Mouse (Mus musculus): ENCODE data around the gene Ctdsp2. TPM values are rescaled to one million over a fixed set of nuclear protein-coding genes. Genes with fewer than 3 reads are reported as not detected.

The Ctdsp2 gene
- polyA plus RNA-seq, 1 experiment from 2014 or later: 38.2 TPM

GRCm38 (mm10) chr10:127041274-127041766 lies 62.8 kb downstream of the Ctdsp2 start, which contains the start of the genes Mettl1 and Eef1akmt3:
Mettl1 (plus strand) TSS chr10:127041414.
Eef1akmt3 (minus strand) TSS chr10:127041513.
- H3K27ac ChIP-seq (ENCODE audit: low read length): peak within 1 kb of the TSS; percentile 71

GRCm38 (mm10) chr10:127041774-127042338 lies 63.3 kb downstream of the Ctdsp2 start:
- peak overlapping the region; percentile 71 for H3K27ac ChIP-seq (ENCODE audit: low read length)
- peaks cover 10% of the 10 kb centered on the region for H3K4me1 ChIP-seq (ENCODE audit: control insufficient read depth, insufficient read depth, low read length)
- H3K4me3 ChIP-seq (ENCODE audit: low read length): peak overlapping the region; percentile 99
- peak; percentile 83 for ATAC-seq (replicated peaks; ENCODE audit: extremely low read depth, insufficient read depth, low FRiP score)
- under 1% methylated on average over 44 of the region's 44 CpGs for WGBS
- H3K36me3 ChIP-seq (ENCODE audit: control insufficient read depth, insufficient read depth): 0 out of 2 replicates have a peak, but pooled peaks cover 2% of the 10 kb centered on the region
- H3K9ac ChIP-seq (ENCODE audit: low read length): peak overlapping the region; percentile 84
- H3K9me3 ChIP-seq (replicated peaks; ENCODE audit: control insufficient read depth, low read length): no peaks in the 10 kb centered on the region
- peak overlapping the region; percentile 100 for H3K4me2 ChIP-seq (ENCODE audit: low read depth, low read length)
- H3K27me3 ChIP-seq (ENCODE audit: control insufficient read depth, insufficient read depth, low read length): no peaks in the 10 kb centered on the region

More at GRCm38 (mm10) chr10:127041274-127041766, 62.8 kb downstream of the Ctdsp2 start, which contains the start of the genes Mettl1 and Eef1akmt3:
- Histone ChIP-seq H3K27me3 (ENCODE audit: control insufficient read depth, insufficient read depth, low read length) (no peaks in the 10 kb centered on the region), H3K9me3 (replicated peaks; ENCODE audit: control insufficient read depth, low read length) (no peaks in the 10 kb centered on the region), H3K4me1 (ENCODE audit: control insufficient read depth, insufficient read depth, low read length) (peaks cover 10% of the 10 kb centered on the region), H3K9ac (ENCODE audit: low read length) (peak within 1 kb of the TSS; percentile 84), H3K36me3 (ENCODE audit: control insufficient read depth, insufficient read depth) (0 out of 2 replicates have a peak, but pooled peaks cover 2% of the 10 kb centered on the region), H3K4me2 (ENCODE audit: low read depth, low read length) (peak within 1 kb of the TSS; percentile 100), H3K4me3 (ENCODE audit: low read length) (peak within 1 kb of the TSS; percentile 99)
- WGBS: 0% methylated on average over 28 of the region's 28 CpGs
- peak; percentile 42 for ATAC-seq (replicated peaks; ENCODE audit: extremely low read depth, insufficient read depth, low FRiP score)

GRCm38 (mm10) chr10:127042468-127043115 lies 64.1 kb downstream of the Ctdsp2 start:
- Histone ChIP-seq H3K4me2 (ENCODE audit: low read depth, low read length) (peak overlapping the region; percentile 100), H3K9me3 (replicated peaks; ENCODE audit: control insufficient read depth, low read length) (no peaks in the 10 kb centered on the region), H3K4me1 (ENCODE audit: control insufficient read depth, insufficient read depth, low read length) (peaks cover 10% of the 10 kb centered on the region), H3K9ac (ENCODE audit: low read length) (peak overlapping the region; percentile 84), H3K4me3 (ENCODE audit: low read length) (peak overlapping the region; percentile 99), H3K36me3 (ENCODE audit: control insufficient read depth, insufficient read depth) (0 out of 2 replicates have a peak, but pooled peaks cover 2% of the 10 kb centered on the region), H3K27ac (ENCODE audit: low read length) (no peak overlapping the region; the same call in 1 of the 2 replicates), H3K27me3 (ENCODE audit: control insufficient read depth, insufficient read depth, low read length) (peaks cover 3% of the 10 kb centered on the region)
- WGBS: 17% methylated on average over 5 of the region's 5 CpGs
- ATAC-seq (replicated peaks; ENCODE audit: extremely low read depth, insufficient read depth, low FRiP score): no peak

- Histone ChIP-seq H3K36me3 (ENCODE audit: control insufficient read depth, insufficient read depth) (0 out of 2 replicates have a peak, but pooled peaks cover 2% of the 10 kb centered on the region), H3K9me3 (replicated peaks; ENCODE audit: control insufficient read depth, low read length) (no peaks in the 10 kb centered on the region), H3K27ac (ENCODE audit: low read length) (no peak overlapping the region), H3K4me2 (ENCODE audit: low read depth, low read length) (no peak overlapping the region; the same call in 1 of the 2 replicates), H3K9ac (ENCODE audit: low read length) (no peak overlapping the region), H3K4me3 (ENCODE audit: low read length) (no peak overlapping the region), H3K4me1 (ENCODE audit: control insufficient read depth, insufficient read depth, low read length) (peaks cover 10% of the 10 kb centered on the region), H3K27me3 (ENCODE audit: control insufficient read depth, insufficient read depth, low read length) (peaks cover 9% of the 10 kb centered on the region)
- WGBS: 85% methylated on average over 6 of the region's 6 CpGs
- no peak for ATAC-seq (replicated peaks; ENCODE audit: extremely low read depth, insufficient read depth, low FRiP score)
Observed at GRCm38 (mm10) chr10:127043187-127043586, 64.7 kb downstream of the Ctdsp2 start.

- 0 out of 2 replicates have a peak, but pooled peaks cover 2% of the 10 kb centered on the region for H3K36me3 ChIP-seq (ENCODE audit: control insufficient read depth, insufficient read depth)
- no peak within 1 kb of the TSS for H3K27ac ChIP-seq (ENCODE audit: low read length)
- H3K4me2 ChIP-seq (ENCODE audit: low read depth, low read length): peak within 1 kb of the TSS; percentile 48
- 27% methylated on average over 5 of the region's 5 CpGs for WGBS
- no peak within 1 kb of the TSS for H3K9ac ChIP-seq (ENCODE audit: low read length)
- peak within 1 kb of the TSS; percentile 29 for H3K4me3 ChIP-seq (ENCODE audit: low read length)
- H3K9me3 ChIP-seq (replicated peaks; ENCODE audit: control insufficient read depth, low read length): no peaks in the 10 kb centered on the region
- H3K4me1 ChIP-seq (ENCODE audit: control insufficient read depth, insufficient read depth, low read length): peaks cover 8% of the 10 kb centered on the region
- H3K27me3 ChIP-seq (ENCODE audit: control insufficient read depth, insufficient read depth, low read length): peaks cover 44% of the 10 kb centered on the region
- ATAC-seq (replicated peaks; ENCODE audit: extremely low read depth, insufficient read depth, low FRiP score): no peak
Observed at GRCm38 (mm10) chr10:127047954-127048353, 69.4 kb downstream of the Ctdsp2 start, which contains the start of gene Cyp27b1. Cyp27b1 (plus strand) TSS chr10:127048250.

GRCm38 (mm10) chr10:127048608-127049394 lies 70.3 kb downstream of the Ctdsp2 start:
- Histone ChIP-seq H3K4me1 (ENCODE audit: control insufficient read depth, insufficient read depth, low read length) (peaks cover 8% of the 10 kb centered on the region), H3K27me3 (ENCODE audit: control insufficient read depth, insufficient read depth, low read length) (peaks cover 44% of the 10 kb centered on the region), H3K9ac (ENCODE audit: low read length) (no peak overlapping the region), H3K36me3 (ENCODE audit: control insufficient read depth, insufficient read depth) (0 out of 2 replicates have a peak, but pooled peaks cover 2% of the 10 kb centered on the region), H3K9me3 (replicated peaks; ENCODE audit: control insufficient read depth, low read length) (no peaks in the 10 kb centered on the region), H3K4me2 (ENCODE audit: low read depth, low read length) (peak overlapping the region; percentile 48), H3K27ac (ENCODE audit: low read length) (no peak overlapping the region), H3K4me3 (ENCODE audit: low read length) (peak overlapping the region; percentile 29)
- no peak for ATAC-seq (replicated peaks; ENCODE audit: extremely low read depth, insufficient read depth, low FRiP score)
- 5% methylated on average over 35 of the region's 35 CpGs for WGBS

MicroRNAs encoded within 50 kb of the gene (microRNA counts, 519-probe panel; counts per million panel counts)
- microRNA mmu-miR-26a (2,479 counts per million, percentile 58 among the panel's probes with 10 or more counts), microRNA mmu-miR-546 (not detected)

Small RNA genes lying within 50 kb of the gene (microRNA-seq; reads per million reads assigned to microRNA genes)
- gene Mir26a-2 (32.6 reads per million, percentile 39 among the genes with 10 or more reads in this experiment), gene Mir546 (0.79 reads per million)

Other genes with a start within 250 kb of the Ctdsp2 start
- 10.3 and 11.3 TPM in 2 replicates for gene Atp23, start 77.4 kb upstream of the Ctdsp2 start, polyA plus RNA-seq (2015; fragmentation: Nextera tagmentation; extraction: Ambion mirVana)
- 0.27 and 0.84 TPM in 2 replicates for gene Avil, start 22.0 kb downstream of the Ctdsp2 start, polyA plus RNA-seq (2015; fragmentation: Nextera tagmentation; extraction: Ambion mirVana)
- 89.3 and 93.4 TPM in 2 replicates for gene Tsfm, start 52.1 kb downstream of the Ctdsp2 start, polyA plus RNA-seq (2015; fragmentation: Nextera tagmentation; extraction: Ambion mirVana)
- gene Mettl1, start 62.7 kb downstream of the Ctdsp2 start, polyA plus RNA-seq (2015; fragmentation: Nextera tagmentation; extraction: Ambion mirVana): 28.3 and 30.6 TPM in 2 replicates
- gene Eef1akmt3, start 62.8 kb downstream of the Ctdsp2 start, polyA plus RNA-seq (2015; fragmentation: Nextera tagmentation; extraction: Ambion mirVana): 0.16 and 0.37 TPM in 2 replicates
- 0.08 and 0.14 TPM in 2 replicates for gene Cyp27b1, start 69.5 kb downstream of the Ctdsp2 start, polyA plus RNA-seq (2015; fragmentation: Nextera tagmentation; extraction: Ambion mirVana)
- gene March9, start 81.5 kb downstream of the Ctdsp2 start, polyA plus RNA-seq (2015; fragmentation: Nextera tagmentation; extraction: Ambion mirVana): 0.12 and 0.32 TPM in 2 replicates
- 834 and 885 TPM in 2 replicates for gene Cdk4, start 84.8 kb downstream of the Ctdsp2 start, polyA plus RNA-seq (2015; fragmentation: Nextera tagmentation; extraction: Ambion mirVana)
- 110 and 112 TPM in 2 replicates for gene Tspan31, start 91.5 kb downstream of the Ctdsp2 start, polyA plus RNA-seq (2015; fragmentation: Nextera tagmentation; extraction: Ambion mirVana)
- gene Agap2, start 96.6 kb downstream of the Ctdsp2 start, polyA plus RNA-seq (2015; fragmentation: Nextera tagmentation; extraction: Ambion mirVana): 0.32 and 0.42 TPM in 2 replicates
- 55.9 and 57.5 TPM in 2 replicates for gene Os9, start 142.4 kb downstream of the Ctdsp2 start, polyA plus RNA-seq (2015; fragmentation: Nextera tagmentation; extraction: Ambion mirVana)
- 3.4 and 6.5 TPM in 2 replicates for gene B4galnt1, start 186.5 kb downstream of the Ctdsp2 start, polyA plus RNA-seq (2015; fragmentation: Nextera tagmentation; extraction: Ambion mirVana)
- 16.2 and 17.6 TPM in 2 replicates for gene Slc26a10, start 201.9 kb downstream of the Ctdsp2 start, polyA plus RNA-seq (2015; fragmentation: Nextera tagmentation; extraction: Ambion mirVana)
- 26.0 and 27.0 TPM in 2 replicates for gene Arhgef25, start 211.4 kb downstream of the Ctdsp2 start, polyA plus RNA-seq (2015; fragmentation: Nextera tagmentation; extraction: Ambion mirVana)
- gene Dtx3, start 217.0 kb downstream of the Ctdsp2 start, polyA plus RNA-seq (2015; fragmentation: Nextera tagmentation; extraction: Ambion mirVana): 69.9 and 72.5 TPM in 2 replicates
- gene Pip4k2c, start 232.9 kb downstream of the Ctdsp2 start, polyA plus RNA-seq (2015; fragmentation: Nextera tagmentation; extraction: Ambion mirVana): 26.3 and 27.2 TPM in 2 replicates

Data from heart, embryonic 16.5 days (tissue).